In genomic region chr7:115216838-115217237, GRCm38 (mm10) we compare ENCODE assay signal across 8 mouse cellular contexts.
DNase-seq lines count a peak whose midpoint lies in the region; ATAC-seq and TF ChIP-seq lines count a peak whose summit lies in the region.

No protein-coding gene starts in this region.

- peak; percentile 88 for TF ChIP-seq CTCF in brain, embryonic 14.5 days (IDR thresholded peaks at IDR 0.05; ENCODE audit: borderline replicate concordance, extremely low read depth, insufficient read depth, insufficient read length)
- TF ChIP-seq CTCF in kidney, postnatal 0 days (IDR thresholded peaks at IDR 0.05; ENCODE audit: low read depth), result peak; percentile 89
- TF ChIP-seq CTCF in liver, adult 2 months (IDR thresholded peaks at IDR 0.05; ENCODE audit: low read depth, low read length), result peak; percentile 87

- no peaks in the 10 kb centered on the region for H3K36me3 ChIP-seq in heart, embryonic 13.5 days
- no peaks in the 10 kb centered on the region for H3K36me3 ChIP-seq in kidney, postnatal 0 days (ENCODE audit: insufficient read depth, low read length)
- H3K36me3 ChIP-seq in liver, adult 2 months (ENCODE audit: control insufficient read depth, insufficient read depth, low read length), result no peaks in the 10 kb centered on the region
- H3K36me3 ChIP-seq in splenic B cell, adult 2 months (ENCODE audit: control insufficient read depth, insufficient read depth, low read length, poor library complexity, severe bottlenecking), result no peaks in the 10 kb centered on the region

- DNase-seq in CD4-positive helper T cell, adult 2 months (ENCODE audit: low read depth, low spot score), result peak; percentile 60
- peak; percentile 96 for DNase-seq in brain, embryonic 14.5 days (ENCODE audit: low read depth)
- peak; percentile 95 for DNase-seq in kidney, postnatal 0 days (ENCODE audit: low spot score)
- DNase-seq in liver, adult 2 months (ENCODE audit: extremely low read depth, low read depth, low spot score), result peak; percentile 42
- DNase-seq in naive thymus-derived CD4-positive, alpha-beta T cell, adult 2 months (ENCODE audit: low read depth), result peak; percentile 69
- peak; percentile 72 for DNase-seq in splenic B cell, adult 2 months (ENCODE audit: low read depth, low spot score)

- H3K27me3 ChIP-seq in heart, embryonic 13.5 days (replicated peaks), result no peaks in the 10 kb centered on the region
- no peaks in the 10 kb centered on the region for H3K27me3 ChIP-seq in kidney, postnatal 0 days (ENCODE audit: insufficient read depth, low read length)
- no peaks in the 10 kb centered on the region for H3K27me3 ChIP-seq in liver, adult 2 months (ENCODE audit: control insufficient read depth, insufficient read depth, low read length)
- no peaks in the 10 kb centered on the region for H3K27me3 ChIP-seq in splenic B cell, adult 2 months (ENCODE audit: control insufficient read depth, insufficient read depth, low read length, poor library complexity, severe bottlenecking)

- H3K27ac ChIP-seq in heart, embryonic 13.5 days (replicated peaks), result peak overlapping the region; percentile 59
- peak overlapping the region; percentile 32; the same call in 1 of the 2 replicates for H3K27ac ChIP-seq in kidney, postnatal 0 days
- no peak overlapping the region for H3K27ac ChIP-seq in liver, adult 2 months (replicated peaks; ENCODE audit: insufficient read depth, low read depth, low read length)

- H3K9me3 ChIP-seq in heart, embryonic 13.5 days, result no peaks in the 10 kb centered on the region
- no peaks in the 10 kb centered on the region for H3K9me3 ChIP-seq in kidney, postnatal 0 days (replicated peaks; ENCODE audit: low read length)

- H3K4me1 ChIP-seq in heart, embryonic 13.5 days, result peaks cover 27% of the 10 kb centered on the region
- H3K4me1 ChIP-seq in kidney, postnatal 0 days (replicated peaks; ENCODE audit: insufficient read depth, low read length), result no peaks in the 10 kb centered on the region
- H3K4me1 ChIP-seq in liver, adult 2 months (ENCODE audit: control insufficient read depth, insufficient read depth, low read length), result no peaks in the 10 kb centered on the region

- WGBS in heart, embryonic 13.5 days, result 2% methylated on average over 10 of the region's 13 CpGs
- WGBS in kidney, postnatal 0 days, result 2% methylated on average over 12 of the region's 13 CpGs
- WGBS in liver, adult 2 months, result 1% methylated on average over 12 of the region's 13 CpGs

- H3K4me3 ChIP-seq in heart, embryonic 13.5 days, result peak overlapping the region; percentile 50
- peak overlapping the region; percentile 27 for H3K4me3 ChIP-seq in kidney, postnatal 0 days (replicated peaks; ENCODE audit: low read depth, low read length)
- H3K4me3 ChIP-seq in liver, adult 2 months (ENCODE audit: insufficient read depth, low read depth, low read length), result no peak overlapping the region

- peak overlapping the region; percentile 77 for H3K4me2 ChIP-seq in heart, embryonic 13.5 days
- peak overlapping the region; percentile 63 for H3K4me2 ChIP-seq in kidney, postnatal 0 days (ENCODE audit: low read length)

- H3K79me2 ChIP-seq in liver, adult 2 months (ENCODE audit: control insufficient read depth, insufficient read depth, low read length), result no peaks in the 10 kb centered on the region

- TF ChIP-seq POLR2A in brain, embryonic 14.5 days (IDR thresholded peaks at IDR 0.05; ENCODE audit: borderline replicate concordance, extremely low read depth, insufficient read depth, insufficient read length, poor library complexity, severe bottlenecking), result no peak
- TF ChIP-seq POLR2A in liver, adult 2 months (IDR thresholded peaks at IDR 0.05; ENCODE audit: extremely low read depth, insufficient read depth, low read length), result no peak

- peak overlapping the region; percentile 76 for H3K9ac ChIP-seq in heart, embryonic 13.5 days
- H3K9ac ChIP-seq in kidney, postnatal 0 days (ENCODE audit: low read depth, low read length), result peak overlapping the region; percentile 36; the same call in 1 of the 2 replicates
- no peak overlapping the region for H3K9ac ChIP-seq in liver, adult 2 months (ENCODE audit: low read depth, low read length)

- 0 out of 2 replicates have a peak, but pooled peaks have one; percentile 34 for ATAC-seq in erythroid progenitor cell, adult 5-6 weeks (replicated peaks; ENCODE audit: low FRiP score, poor library complexity, severe bottlenecking)
- peak; percentile 76 for ATAC-seq in heart, embryonic 13.5 days (ENCODE audit: extremely low read depth, insufficient number of reproducible peaks, low FRiP score, low TSS enrichment)
- ATAC-seq in kidney, postnatal 0 days (replicated peaks; ENCODE audit: low FRiP score, low read depth), result peak; percentile 97

Comparison
In these comparisons a context has a peak if more than half of its experiments do, and no peak if none do; other contexts are left out.
1. DNase-seq: peak in every context shown above with its lines; median percentile 96 in brain, embryonic 14.5 days; 95 in kidney, postnatal 0 days; 72 in splenic B cell, adult 2 months; 69 in naive thymus-derived CD4-positive, alpha-beta T cell, adult 2 months; 60 in CD4-positive helper T cell, adult 2 months; 42 in liver, adult 2 months.
2. ATAC-seq: peak in every context shown above with its lines; median percentile 97 in kidney, postnatal 0 days; 76 in heart, embryonic 13.5 days; 34 in erythroid progenitor cell, adult 5-6 weeks.